Mouse (Mus musculus) urinary bladder, adult 18-20 months (tissue): ENCODE data around the gene Gm45716.

Experiments
- DNase-seq, 2 experiments: peaks; one replicate each; pipeline ENCODE4 v3.0.0; 2022; ENCODE audit warnings: low spot score in 2 of 2, mixed read lengths in 2 of 2

The Gm45716 gene

GRCm38 (mm10) chr11:90200826-90201225 is 13.3 kb downstream of the Gm45716 start:
- no peak for DNase-seq

- no peak for DNase-seq
Observed at GRCm38 (mm10) chr11:90214246-90214645, 26.8 kb downstream of the Gm45716 start.

GRCm38 (mm10) chr11:90220022-90220645 is 32.7 kb downstream of the Gm45716 start:
- no peak for DNase-seq

GRCm38 (mm10) chr11:90220750-90221149 is 33.3 kb downstream of the Gm45716 start:
- no peak for DNase-seq

GRCm38 (mm10) chr11:90224914-90225470 is 37.5 kb downstream of the Gm45716 start:
- DNase-seq: peak in 1 of 2 experiments; percentile 20

- DNase-seq: no peak
Observed at GRCm38 (mm10) chr11:90227000-90227922, 39.8 kb downstream of the Gm45716 start.

GRCm38 (mm10) chr11:90228251-90228949 is 40.9 kb downstream of the Gm45716 start:
- DNase-seq: no peak

- DNase-seq: no peak
Observed at GRCm38 (mm10) chr11:90229800-90230199, 42.3 kb downstream of the Gm45716 start.

- no peak for DNase-seq
Observed at GRCm38 (mm10) chr11:90230671-90231070, 43.2 kb downstream of the Gm45716 start.

GRCm38 (mm10) chr11:90231631-90232030 is 44.1 kb downstream of the Gm45716 start:
- DNase-seq: no peak

GRCm38 (mm10) chr11:90232685-90233084 is 45.2 kb downstream of the Gm45716 start:
- DNase-seq: no peak

GRCm38 (mm10) chr11:90235221-90235620 is 47.7 kb downstream of the Gm45716 start:
- DNase-seq: no peak

- no peak for DNase-seq
Observed at GRCm38 (mm10) chr11:90237616-90238015, 50.1 kb downstream of the Gm45716 start.

GRCm38 (mm10) chr11:90238657-90239056 is 51.2 kb downstream of the Gm45716 start:
- no peak for DNase-seq

- peak in 1 of 2 experiments; percentile 34 for DNase-seq
Observed at GRCm38 (mm10) chr11:90240652-90241330, 53.3 kb downstream of the Gm45716 start.

- DNase-seq: no peak
Observed at GRCm38 (mm10) chr11:90241874-90242273, 54.4 kb downstream of the Gm45716 start.

- DNase-seq: no peak
Observed at GRCm38 (mm10) chr11:90243300-90243699, 55.8 kb downstream of the Gm45716 start.

- no peak for DNase-seq
Observed at GRCm38 (mm10) chr11:90245630-90246029, 58.1 kb downstream of the Gm45716 start.

GRCm38 (mm10) chr11:90246676-90247075 is 59.2 kb downstream of the Gm45716 start:
- DNase-seq: no peak

- DNase-seq: no peak
Observed at GRCm38 (mm10) chr11:90247793-90248192, 60.3 kb downstream of the Gm45716 start.

GRCm38 (mm10) chr11:90249025-90249650 is 61.7 kb downstream of the Gm45716 start, which contains the start of gene Mmd:
Gene Mmd (plus strand): TSS chr11:90249456.
- peak; percentile 93 to 98 for DNase-seq
